Mouse (Mus musculus): ENCODE results near the gene Ephb4.

DNA sequence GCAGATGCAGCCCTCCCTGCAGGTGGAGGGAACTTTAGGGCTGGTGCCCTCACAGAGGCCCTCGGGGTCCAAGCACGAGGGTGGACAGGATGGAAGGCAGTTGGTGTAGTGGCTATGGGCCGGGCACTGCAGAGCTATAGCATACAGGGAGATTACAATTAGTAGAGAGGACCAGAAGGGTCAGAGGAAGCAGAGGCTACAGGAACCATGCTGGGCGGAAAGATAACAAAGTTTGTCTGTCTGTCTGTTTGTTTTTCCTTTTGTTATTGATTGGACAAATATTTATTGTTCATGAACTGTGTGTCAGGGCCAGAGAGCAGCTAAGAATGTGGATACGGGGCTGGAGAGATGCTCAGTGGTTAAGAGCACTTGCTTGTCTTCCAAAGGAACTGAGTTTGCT, 64.3 kb downstream of the Ephb4 start:
- TF ChIP-seq CTCF (IDR thresholded peaks at IDR 0.05; ENCODE audit: insufficient read depth, low read depth, low read length) (no peak), POLR2A (IDR thresholded peaks at IDR 0.05; ENCODE audit: insufficient read depth, low read depth, low read length) (no peak)

Measured in olfactory bulb, adult 2 months (tissue).